Mouse (Mus musculus): Measurements from ENCODE around the gene Slco1c1. TPM values are rescaled to one million over a fixed set of nuclear protein-coding genes. Genes with fewer than 3 reads are reported as not detected.
A peak's percentile ranks its signal among the peaks of the same experiment; 100 is the strongest.

Slco1c1 gene
- 15.6 and 19.6 TPM in 2 replicates for polyA plus RNA-seq (2015; fragmentation: Nextera tagmentation; extraction: Ambion mirVana)

- Histone ChIP-seq H3K4me1 (peaks cover 4% of the 10 kb centered on the region; the same call in 1 of the 2 replicates), H3K9ac (replicated peaks) (no peak within 1 kb of the TSS), H3K4me3 (no peak within 1 kb of the TSS), H3K4me2 (replicated peaks) (no peak within 1 kb of the TSS), H3K27ac (replicated peaks) (peak within 1 kb of the TSS; percentile 5; the same call in 1 of the 2 replicates), H3K36me3 (no peaks in the 10 kb centered on the region), H3K9me3 (no peaks in the 10 kb centered on the region), H3K27me3 (no peaks in the 10 kb centered on the region)
- peak; percentile 72 for ATAC-seq (replicated peaks)
- WGBS = 24% methylated on average over 2 of the region's 2 CpGs
Measured at GRCm38 (mm10) chr6:141523747-141524640, at the start of gene Slco1c1. Gene Slco1c1 (plus strand): TSS chr6:141524368.

GRCm38 (mm10) chr6:141474696-141475095, 49.5 kb upstream of the Slco1c1 start:
- H3K9ac ChIP-seq (replicated peaks) = no peak overlapping the region
- H3K36me3 ChIP-seq = no peaks in the 10 kb centered on the region
- H3K27me3 ChIP-seq = no peaks in the 10 kb centered on the region
- no peak overlapping the region for H3K4me2 ChIP-seq (replicated peaks)
- H3K4me1 ChIP-seq = peaks cover 4% of the 10 kb centered on the region; the same call in 1 of the 2 replicates
- no peak overlapping the region for H3K4me3 ChIP-seq
- H3K9me3 ChIP-seq = no peaks in the 10 kb centered on the region
- WGBS = 19% methylated on average over 3 of the region's 3 CpGs
- 0 out of 2 replicates have a peak, but pooled peaks have one; percentile 58 for ATAC-seq (replicated peaks)
- H3K27ac ChIP-seq (replicated peaks) = 0 out of 2 replicates have a peak overlapping the region, but pooled peaks have one; percentile 50

- H3K9ac ChIP-seq (replicated peaks) = no peak overlapping the region
- ATAC-seq (replicated peaks) = peak; percentile 80
Measured at GRCm38 (mm10) chr6:141485302-141486021, 38.7 kb upstream of the Slco1c1 start.

GRCm38 (mm10) chr6:141487266-141487665, 36.9 kb upstream of the Slco1c1 start:
- H3K27ac ChIP-seq (replicated peaks) = no peak overlapping the region
- 54% methylated on average over 7 of the region's 7 CpGs for WGBS
- H3K9me3 ChIP-seq = no peaks in the 10 kb centered on the region
- peaks cover 12% of the 10 kb centered on the region for H3K4me1 ChIP-seq
- ATAC-seq (replicated peaks) = peak; percentile 70
- no peaks in the 10 kb centered on the region for H3K27me3 ChIP-seq
- H3K9ac ChIP-seq (replicated peaks) = no peak overlapping the region
- H3K4me3 ChIP-seq = no peak overlapping the region
- no peak overlapping the region for H3K4me2 ChIP-seq (replicated peaks)
- no peaks in the 10 kb centered on the region for H3K36me3 ChIP-seq

More at GRCm38 (mm10) chr6:141485302-141486021, 38.7 kb upstream of the Slco1c1 start:
- no peaks in the 10 kb centered on the region for H3K36me3 ChIP-seq
- no peak overlapping the region for H3K4me3 ChIP-seq
- H3K27ac ChIP-seq (replicated peaks) = 0 out of 2 replicates have a peak overlapping the region, but pooled peaks have one; percentile 17
- H3K4me1 ChIP-seq = peaks cover 12% of the 10 kb centered on the region
- WGBS = 38% methylated on average over 10 of the region's 10 CpGs
- no peak overlapping the region for H3K4me2 ChIP-seq (replicated peaks)
- no peaks in the 10 kb centered on the region for H3K27me3 ChIP-seq
- no peaks in the 10 kb centered on the region for H3K9me3 ChIP-seq

- Histone ChIP-seq H3K36me3 (no peaks in the 10 kb centered on the region), H3K4me3 (no peak overlapping the region), H3K4me1 (peaks cover 12% of the 10 kb centered on the region), H3K4me2 (replicated peaks) (no peak overlapping the region), H3K9me3 (no peaks in the 10 kb centered on the region), H3K9ac (replicated peaks) (no peak overlapping the region), H3K27me3 (no peaks in the 10 kb centered on the region), H3K27ac (replicated peaks) (no peak overlapping the region)
- ATAC-seq (replicated peaks) = no peak
- 16% methylated on average over 11 of the region's 11 CpGs for WGBS
Measured at GRCm38 (mm10) chr6:141488619-141489018, 35.5 kb upstream of the Slco1c1 start.

- Histone ChIP-seq H3K9ac (replicated peaks) (no peak overlapping the region), H3K9me3 (no peaks in the 10 kb centered on the region), H3K4me3 (no peak overlapping the region), H3K27me3 (no peaks in the 10 kb centered on the region), H3K4me2 (replicated peaks) (no peak overlapping the region), H3K27ac (replicated peaks) (peak overlapping the region; percentile 46), H3K4me1 (peaks cover 12% of the 10 kb centered on the region), H3K36me3 (no peaks in the 10 kb centered on the region)
- ATAC-seq (replicated peaks) = no peak
- 44% methylated on average over 4 of the region's 4 CpGs for WGBS
Measured at GRCm38 (mm10) chr6:141494909-141495308, 29.3 kb upstream of the Slco1c1 start.

GRCm38 (mm10) chr6:141495634-141496418, 28.3 kb upstream of the Slco1c1 start:
- H3K27me3 ChIP-seq = no peaks in the 10 kb centered on the region
- H3K9ac ChIP-seq (replicated peaks) = no peak overlapping the region
- H3K4me1 ChIP-seq = peaks cover 12% of the 10 kb centered on the region
- H3K4me3 ChIP-seq = no peak overlapping the region
- H3K36me3 ChIP-seq = no peaks in the 10 kb centered on the region
- no peaks in the 10 kb centered on the region for H3K9me3 ChIP-seq
- peak; percentile 94 for ATAC-seq (replicated peaks)
- WGBS = 4% methylated on average over 13 of the region's 13 CpGs
- H3K27ac ChIP-seq (replicated peaks) = peak overlapping the region; percentile 73
- H3K4me2 ChIP-seq (replicated peaks) = no peak overlapping the region

GRCm38 (mm10) chr6:141499511-141499910, 24.7 kb upstream of the Slco1c1 start:
- Histone ChIP-seq H3K9me3 (no peaks in the 10 kb centered on the region), H3K4me3 (no peak overlapping the region), H3K4me2 (replicated peaks) (no peak overlapping the region), H3K4me1 (peaks cover 11% of the 10 kb centered on the region), H3K36me3 (no peaks in the 10 kb centered on the region), H3K27ac (replicated peaks) (no peak overlapping the region), H3K27me3 (no peaks in the 10 kb centered on the region), H3K9ac (replicated peaks) (no peak overlapping the region)
- ATAC-seq (replicated peaks) = no peak

GRCm38 (mm10) chr6:141501171-141501570, 23.0 kb upstream of the Slco1c1 start:
- ATAC-seq (replicated peaks) = no peak
- Histone ChIP-seq H3K36me3 (no peaks in the 10 kb centered on the region), H3K4me2 (replicated peaks) (no peak overlapping the region)

GRCm38 (mm10) chr6:141522541-141522940, 1.6 kb upstream of the Slco1c1 start:
- WGBS = 92% methylated on average over 2 of the region's 2 CpGs

More at GRCm38 (mm10) chr6:141501171-141501570, 23.0 kb upstream of the Slco1c1 start:
- WGBS = 85% methylated on average over 3 of the region's 3 CpGs
- no peak overlapping the region for H3K27ac ChIP-seq (replicated peaks)
- H3K4me3 ChIP-seq = no peak overlapping the region
- H3K27me3 ChIP-seq = no peaks in the 10 kb centered on the region
- no peaks in the 10 kb centered on the region for H3K4me1 ChIP-seq
- no peaks in the 10 kb centered on the region for H3K9me3 ChIP-seq
- H3K9ac ChIP-seq (replicated peaks) = no peak overlapping the region

GRCm38 (mm10) chr6:141525787-141526186, 1.6 kb downstream of the Slco1c1 start:
- peak; percentile 61 for ATAC-seq (replicated peaks)
- H3K36me3 ChIP-seq = no peaks in the 10 kb centered on the region
- no peak overlapping the region for H3K27ac ChIP-seq (replicated peaks)
- H3K9me3 ChIP-seq = no peaks in the 10 kb centered on the region
- H3K4me1 ChIP-seq = peaks cover 5% of the 10 kb centered on the region; the same call in 1 of the 2 replicates
- H3K4me2 ChIP-seq (replicated peaks) = no peak overlapping the region
- WGBS = 26% methylated on average over 1 of the region's 1 CpGs
- H3K9ac ChIP-seq (replicated peaks) = no peak overlapping the region
- H3K4me3 ChIP-seq = no peak overlapping the region
- H3K27me3 ChIP-seq = no peaks in the 10 kb centered on the region

More at GRCm38 (mm10) chr6:141522541-141522940, 1.6 kb upstream of the Slco1c1 start:
- Histone ChIP-seq H3K27me3 (no peaks in the 10 kb centered on the region), H3K36me3 (no peaks in the 10 kb centered on the region), H3K4me3 (no peak overlapping the region), H3K4me2 (replicated peaks) (no peak overlapping the region), H3K9me3 (no peaks in the 10 kb centered on the region), H3K9ac (replicated peaks) (no peak overlapping the region), H3K27ac (replicated peaks) (no peak overlapping the region), H3K4me1 (peaks cover 4% of the 10 kb centered on the region; the same call in 1 of the 2 replicates)
- no peak for ATAC-seq (replicated peaks)

Data from forebrain, embryonic 15.5 days (tissue).